Mouse (Mus musculus) liver, embryonic 15.5 days (tissue): ENCODE measurements around the gene Lck. TPM values are rescaled to one million over a fixed set of nuclear protein-coding genes. Genes with fewer than 3 reads are reported as not detected.

Source experiments
- ATAC-seq: fragments of 200-750 bp; cut with Nextera tagmentation; 2 replicates; pipeline ENCODE4 v1.8.0; 2017; ENCODE audit warnings: moderate number of reproducible peaks, mild to moderate bottlenecking, moderate library complexity; ENCODE audit not compliant: insufficient read depth
- H3K27ac ChIP-seq: fragments of 300-500 bp; sonication (generic); replicated peaks from 2 replicates; pipeline ENCODE4 v1.5.1; 2015; ENCODE audit warnings: mild to moderate bottlenecking, inconsistent platforms
- H3K27me3 ChIP-seq: fragments of 300-500 bp; sonication (generic); 2 replicates; pipeline ENCODE4 v1.6.1; 2015; ENCODE audit warnings: mild to moderate bottlenecking, inconsistent platforms
- H3K36me3 ChIP-seq: fragments of 300-500 bp; sonication (generic); replicated peaks from 2 replicates; pipeline ENCODE4 v1.6.1; 2015; ENCODE audit warnings: moderate library complexity, mild to moderate bottlenecking, inconsistent platforms
- H3K4me1 ChIP-seq: fragments of 300-500 bp; sonication (generic); replicated peaks from 2 replicates; pipeline ENCODE4 v1.6.1; 2015; ENCODE audit warnings: inconsistent platforms
- H3K4me2 ChIP-seq: fragments of 300-500 bp; sonication (generic); 2 replicates; pipeline ENCODE4 v1.6.1; 2015; ENCODE audit warnings: moderate library complexity, mild to moderate bottlenecking, inconsistent platforms
- H3K4me3 ChIP-seq: fragments of 300-500 bp; sonication (generic); replicated peaks from 2 replicates; pipeline ENCODE4 v1.5.1; 2015; ENCODE audit warnings: mild to moderate bottlenecking, inconsistent platforms
- H3K9ac ChIP-seq: fragments of 300-500 bp; sonication (generic); 2 replicates; pipeline ENCODE4 v1.6.1; 2015; ENCODE audit warnings: moderate library complexity, mild to moderate bottlenecking, inconsistent platforms
- H3K9me3 ChIP-seq: fragments of 300-500 bp; sonication (generic); replicated peaks from 2 replicates; pipeline ENCODE4 v1.6.1; 2016; ENCODE audit warnings: inconsistent platforms
- WGBS: fragments of 180-500 bp; shearing (Covaris S2); methylation state at CpG from one replicate; pipeline ENCODE4 v1.1.7; 2015; ENCODE audit warnings: mixed read lengths; ENCODE audit not compliant: insufficient replicate concordance; 5-methylcytosine and 5-hydroxymethylcytosine counted together
- polyA plus RNA-seq: library from polyadenylated mRNA; unstranded; fragments of >200 nt; fragmentation: Nextera tagmentation; extraction: Ambion mirVana; gene quantifications from 2 replicates; pipeline ENCODE4 v1.2.1, GENCODE M21; 2015

The Lck gene
- polyA plus RNA-seq, 1 experiment from 2014 or later: 3.3 TPM

DNA sequence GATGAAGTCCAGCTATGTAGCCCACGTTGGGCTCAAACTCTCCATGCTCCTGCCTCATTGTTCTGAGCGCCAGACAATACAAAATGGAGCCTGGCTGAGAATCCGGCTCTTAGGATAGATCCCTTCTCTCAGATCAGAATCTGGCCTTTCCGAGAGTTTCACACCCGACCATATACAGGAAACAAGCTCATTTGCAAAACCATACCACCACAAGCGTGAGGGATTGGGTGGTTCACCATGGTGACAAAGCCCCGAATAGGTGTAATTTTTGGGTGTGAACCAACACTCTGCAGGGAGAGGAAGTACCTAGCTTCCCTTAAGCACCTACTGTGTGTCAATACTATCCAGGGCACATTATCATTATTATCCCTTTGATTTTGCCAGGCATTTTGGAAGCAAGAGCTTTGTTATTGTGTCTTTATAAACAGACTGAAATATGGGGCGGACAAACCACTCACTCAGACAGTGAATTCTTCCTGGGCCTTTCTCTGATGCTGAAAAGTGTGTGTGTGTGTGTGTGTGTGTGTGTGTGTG is 1.8 kb downstream of the Lck start:
- WGBS: 65% methylated on average over 8 of the region's 8 CpGs
- H3K9ac ChIP-seq: no peak overlapping the region
- H3K9me3 ChIP-seq: no peaks in the 10 kb centered on the region
- H3K4me2 ChIP-seq: no peak overlapping the region
- no peak overlapping the region for H3K27ac ChIP-seq
- peaks cover 4% of the 10 kb centered on the region for H3K4me1 ChIP-seq
- H3K27me3 ChIP-seq: peaks cover 23% of the 10 kb centered on the region
- H3K36me3 ChIP-seq: no peaks in the 10 kb centered on the region
- no peak overlapping the region for H3K4me3 ChIP-seq
- ATAC-seq: no peak

DNA sequence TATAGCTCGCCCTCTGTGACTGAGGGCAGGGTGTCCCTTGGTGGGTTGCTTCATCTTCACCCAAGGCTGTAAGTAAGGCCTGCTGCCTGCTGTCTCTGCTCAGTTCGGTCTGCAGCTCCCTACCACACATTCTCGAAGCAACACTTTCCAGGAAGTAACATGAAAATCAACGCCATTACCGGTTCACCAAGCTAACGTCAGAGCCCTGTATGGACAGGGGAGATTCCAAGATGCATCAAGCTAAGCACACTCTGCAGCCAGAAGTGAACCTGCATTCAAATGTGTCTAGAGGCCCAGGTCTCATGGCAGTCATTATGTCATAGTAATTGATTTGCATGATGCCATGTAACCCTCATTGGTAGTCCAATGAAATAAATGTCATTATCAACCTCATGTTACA is 3.4 kb downstream of the Lck start:
- Histone ChIP-seq H3K27me3 (peaks cover 17% of the 10 kb centered on the region), H3K27ac (no peak overlapping the region), H3K4me2 (no peak overlapping the region), H3K9me3 (no peaks in the 10 kb centered on the region), H3K9ac (no peak overlapping the region), H3K4me3 (no peak overlapping the region), H3K4me1 (peaks cover 1% of the 10 kb centered on the region), H3K36me3 (no peaks in the 10 kb centered on the region)
- no peak for ATAC-seq
- WGBS: 65% methylated on average over 6 of the region's 6 CpGs

DNA sequence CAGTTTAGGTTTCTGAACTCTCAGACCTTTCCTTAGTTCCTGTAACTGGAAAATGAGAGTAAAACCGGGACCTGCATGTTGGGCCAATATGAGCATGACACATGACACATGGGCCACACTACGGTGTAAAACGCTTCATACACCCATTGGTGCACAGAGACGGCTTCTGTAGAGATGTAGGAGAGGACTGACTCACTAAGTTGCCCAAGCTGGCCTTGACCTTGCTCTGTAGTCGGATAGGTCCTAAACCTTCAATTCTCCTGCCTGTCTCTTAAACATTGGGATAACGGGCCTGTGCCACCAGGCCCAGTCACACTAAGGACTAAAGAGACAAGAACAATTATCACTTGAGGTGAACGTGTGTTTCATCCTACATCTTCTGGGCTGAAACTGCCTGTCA is 5.1 kb downstream of the Lck start:
- Histone ChIP-seq H3K4me3 (no peak overlapping the region), H3K9me3 (no peaks in the 10 kb centered on the region), H3K4me2 (no peak overlapping the region), H3K4me1 (peaks cover 8% of the 10 kb centered on the region; the same call in 1 of the 2 replicates), H3K36me3 (no peaks in the 10 kb centered on the region), H3K27ac (no peak overlapping the region), H3K9ac (no peak overlapping the region), H3K27me3 (peaks cover 7% of the 10 kb centered on the region)
- no peak for ATAC-seq
- 71% methylated on average over 7 of the region's 7 CpGs for WGBS

DNA sequence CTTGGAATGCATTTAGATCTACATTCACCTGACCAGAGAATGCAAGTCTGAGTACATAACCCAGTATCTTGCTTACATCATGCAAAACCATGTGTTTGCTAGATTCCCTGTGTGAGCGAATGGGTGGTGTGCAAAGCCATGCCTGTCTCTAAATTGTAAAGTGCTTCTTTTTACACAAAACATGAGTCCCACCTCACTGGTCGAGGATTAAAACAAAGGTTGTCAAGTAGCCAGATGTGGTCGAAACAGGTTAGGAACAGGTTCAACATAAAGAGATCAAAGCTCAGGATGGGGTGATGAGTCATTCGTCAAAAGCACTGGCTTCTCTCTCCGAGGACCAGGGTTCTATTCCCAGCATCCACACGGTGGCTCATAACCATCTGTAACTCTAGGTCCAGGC is 8.3 kb downstream of the Lck start:
- Histone ChIP-seq H3K27ac (no peak overlapping the region), H3K4me2 (no peak overlapping the region), H3K9me3 (no peaks in the 10 kb centered on the region), H3K27me3 (0 out of 2 replicates have a peak, but pooled peaks cover 6% of the 10 kb centered on the region), H3K36me3 (no peaks in the 10 kb centered on the region), H3K9ac (no peak overlapping the region), H3K4me1 (peaks cover 20% of the 10 kb centered on the region), H3K4me3 (no peak overlapping the region)
- 73% methylated on average over 6 of the region's 6 CpGs for WGBS
- ATAC-seq: no peak

DNA sequence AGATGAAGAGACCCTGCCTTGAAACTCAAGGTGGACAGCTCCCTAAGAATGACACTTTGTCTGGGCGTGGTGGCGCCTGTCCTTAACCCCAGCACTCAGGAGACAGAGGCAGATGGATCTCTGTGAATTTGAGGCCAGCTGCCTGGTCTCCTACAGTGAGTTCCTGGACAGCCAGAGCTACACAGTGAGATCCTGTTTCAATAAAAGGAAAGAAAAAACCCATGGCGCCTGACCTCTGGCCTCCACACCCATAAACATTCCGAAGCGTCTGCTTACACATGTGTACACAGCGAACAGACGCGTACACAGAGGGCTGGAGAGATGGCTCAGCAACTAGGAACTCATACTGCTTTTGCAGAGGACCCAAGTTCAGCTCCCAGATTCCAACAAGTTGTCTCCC is 9.7 kb downstream of the Lck start:
- 71% methylated on average over 8 of the region's 8 CpGs for WGBS
- no peaks in the 10 kb centered on the region for H3K9me3 ChIP-seq
- ATAC-seq: no peak

DNA sequence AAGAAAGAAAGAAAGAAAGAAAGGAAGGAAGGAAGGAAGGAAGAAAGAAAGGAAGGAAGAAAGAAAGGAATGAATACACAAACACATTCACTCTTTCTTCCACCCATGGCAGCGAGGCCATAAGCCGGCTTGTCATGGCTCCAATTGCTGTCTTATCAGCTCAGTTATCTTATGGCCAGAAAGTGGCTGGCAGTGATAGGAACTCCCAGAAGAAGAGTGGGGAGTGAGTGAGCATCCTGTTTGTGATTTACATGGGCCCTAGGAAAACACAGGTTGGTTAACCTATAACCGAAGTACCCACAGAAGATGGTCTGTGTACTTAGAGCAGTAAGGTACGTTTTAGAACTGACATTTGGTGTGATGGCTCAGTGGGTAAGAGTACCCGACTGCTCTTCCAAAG is 12.3 kb downstream of the Lck start:
- 50% methylated on average over 5 of the region's 5 CpGs for WGBS
- H3K4me2 ChIP-seq: no peak overlapping the region
- no peaks in the 10 kb centered on the region for H3K9me3 ChIP-seq
- ATAC-seq: no peak
- peaks cover 8% of the 10 kb centered on the region for H3K27me3 ChIP-seq
- no peak overlapping the region for H3K4me3 ChIP-seq
- no peak overlapping the region for H3K9ac ChIP-seq
- peaks cover 43% of the 10 kb centered on the region for H3K4me1 ChIP-seq
- H3K27ac ChIP-seq: no peak overlapping the region
- no peaks in the 10 kb centered on the region for H3K36me3 ChIP-seq

More for the DNA sequence above, 9.7 kb downstream of the Lck start:
- H3K4me3 ChIP-seq: no peak overlapping the region
- H3K9ac ChIP-seq: no peak overlapping the region
- H3K4me1 ChIP-seq: peaks cover 20% of the 10 kb centered on the region
- no peak overlapping the region for H3K4me2 ChIP-seq
- no peak overlapping the region for H3K27ac ChIP-seq
- H3K36me3 ChIP-seq: no peaks in the 10 kb centered on the region
- peaks cover 6% of the 10 kb centered on the region; the same call in 1 of the 2 replicates for H3K27me3 ChIP-seq

DNA sequence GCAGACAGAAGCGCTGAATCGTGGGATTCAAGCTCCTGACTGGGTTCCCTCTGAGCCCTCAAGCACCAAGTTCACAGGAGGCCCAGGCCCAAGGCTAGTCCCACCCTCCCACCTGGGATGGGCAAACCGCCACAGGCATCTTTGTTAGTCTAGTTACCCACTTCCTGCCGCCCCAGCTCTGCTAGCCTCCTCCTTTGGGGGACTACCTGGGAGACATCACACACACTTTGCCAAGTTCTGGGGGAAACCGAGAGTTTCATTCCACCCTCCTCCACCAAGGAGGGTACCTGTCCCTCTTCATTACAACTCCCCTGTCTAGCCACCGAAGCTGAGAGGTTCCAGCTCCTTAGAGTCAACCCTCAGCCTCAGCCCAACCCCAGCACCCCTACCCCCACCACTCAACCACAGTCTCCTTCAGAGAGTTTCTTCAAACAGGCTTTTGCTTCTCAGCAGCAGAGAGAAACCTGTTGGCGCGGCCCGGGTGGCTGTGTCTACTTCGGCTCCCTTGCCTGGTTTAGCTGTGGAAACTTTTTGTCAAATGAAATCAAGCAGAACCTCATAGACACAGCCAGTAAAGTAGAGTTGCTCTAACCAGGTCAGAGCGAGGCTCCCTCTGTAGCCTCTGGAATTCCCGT is 15.0 kb downstream of the Lck start:
- peaks cover 29% of the 10 kb centered on the region for H3K27me3 ChIP-seq
- H3K4me2 ChIP-seq: peak overlapping the region; percentile 86; the same call in 1 of the 2 replicates
- no peaks in the 10 kb centered on the region for H3K36me3 ChIP-seq
- H3K9ac ChIP-seq: no peak overlapping the region
- no peaks in the 10 kb centered on the region for H3K9me3 ChIP-seq
- no peak overlapping the region for H3K4me3 ChIP-seq
- no peak for ATAC-seq
- WGBS: 73% methylated on average over 12 of the region's 12 CpGs
- H3K4me1 ChIP-seq: peaks cover 48% of the 10 kb centered on the region
- peak overlapping the region; percentile 82 for H3K27ac ChIP-seq

DNA sequence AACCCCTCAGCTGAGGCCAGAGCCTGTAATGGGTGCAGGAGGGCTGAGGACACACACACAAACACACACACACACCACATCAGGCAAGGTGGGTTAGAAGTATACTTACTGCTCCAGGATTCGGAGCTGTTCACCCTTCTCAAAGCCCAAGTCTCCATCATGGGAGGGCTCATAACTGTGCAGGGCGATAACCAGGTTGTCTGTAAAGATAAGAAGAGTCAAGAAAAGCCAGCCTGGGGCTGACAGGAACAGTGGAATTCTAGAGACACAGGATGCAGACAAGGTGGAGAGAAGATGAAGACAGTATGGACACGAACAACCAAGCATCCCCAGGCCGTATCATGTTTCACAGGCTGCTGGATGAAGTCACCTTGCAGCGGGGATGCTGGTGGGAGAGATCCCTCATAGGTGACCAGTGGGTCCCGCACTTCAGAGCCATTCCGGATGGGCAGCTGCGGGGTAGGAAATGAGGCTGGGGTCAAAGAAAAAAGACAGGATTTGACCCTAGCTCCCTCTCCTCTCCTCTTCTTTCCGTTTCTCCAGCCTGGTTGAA is 16.1 kb downstream of the Lck start:
- H3K27me3 ChIP-seq: peaks cover 39% of the 10 kb centered on the region
- peak overlapping the region; percentile 64 for H3K4me3 ChIP-seq
- ATAC-seq: peak; percentile 85
- H3K4me2 ChIP-seq: peak overlapping the region; percentile 86
- no peaks in the 10 kb centered on the region for H3K36me3 ChIP-seq
- peaks cover 45% of the 10 kb centered on the region for H3K4me1 ChIP-seq
- 62% methylated on average over 9 of the region's 9 CpGs for WGBS
- H3K9ac ChIP-seq: peak overlapping the region; percentile 61
- H3K27ac ChIP-seq: peak overlapping the region; percentile 82
- no peaks in the 10 kb centered on the region for H3K9me3 ChIP-seq

DNA sequence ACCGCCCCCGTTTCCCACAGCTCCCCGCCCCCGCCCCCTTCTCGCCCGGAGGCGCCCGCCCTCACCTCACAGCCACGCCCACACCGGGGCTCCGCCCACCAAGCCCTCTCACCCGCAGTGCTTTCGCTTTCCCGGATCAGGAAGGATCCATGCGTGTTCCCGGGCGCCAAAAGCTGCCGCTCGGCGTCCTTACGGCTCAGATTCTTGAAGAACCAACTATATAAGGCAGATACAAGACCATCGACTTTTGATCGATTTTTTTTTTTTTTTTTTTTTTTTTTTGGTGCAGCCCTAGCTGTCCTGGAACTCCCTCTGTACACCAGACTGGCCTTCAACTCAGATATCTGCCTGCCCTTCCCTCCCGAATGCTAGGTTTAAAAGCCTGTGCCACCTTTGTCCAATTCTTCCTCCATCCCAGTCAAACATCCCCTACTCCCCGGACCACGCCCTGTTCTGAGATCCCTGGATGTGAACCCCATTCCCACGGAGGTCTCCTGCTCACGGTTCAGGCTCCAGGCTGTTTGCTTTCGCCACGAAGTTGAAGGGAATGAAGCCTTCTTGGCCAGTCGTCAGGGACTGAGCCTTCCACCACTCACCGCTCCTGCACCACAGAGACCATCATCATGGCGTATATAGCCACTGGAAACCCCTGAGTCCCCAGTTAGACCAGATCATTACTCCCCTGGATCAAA is 16.8 kb downstream of the Lck start:
- no peaks in the 10 kb centered on the region for H3K9me3 ChIP-seq
- peak overlapping the region; percentile 64 for H3K4me3 ChIP-seq
- H3K27me3 ChIP-seq: peaks cover 36% of the 10 kb centered on the region
- WGBS: 5% methylated on average over 33 of the region's 33 CpGs
- H3K27ac ChIP-seq: peak overlapping the region; percentile 82
- no peaks in the 10 kb centered on the region for H3K36me3 ChIP-seq
- H3K4me1 ChIP-seq: peaks cover 39% of the 10 kb centered on the region
- peak overlapping the region; percentile 61 for H3K9ac ChIP-seq
- H3K4me2 ChIP-seq: peak overlapping the region; percentile 86
- ATAC-seq: peak; percentile 65

DNA sequence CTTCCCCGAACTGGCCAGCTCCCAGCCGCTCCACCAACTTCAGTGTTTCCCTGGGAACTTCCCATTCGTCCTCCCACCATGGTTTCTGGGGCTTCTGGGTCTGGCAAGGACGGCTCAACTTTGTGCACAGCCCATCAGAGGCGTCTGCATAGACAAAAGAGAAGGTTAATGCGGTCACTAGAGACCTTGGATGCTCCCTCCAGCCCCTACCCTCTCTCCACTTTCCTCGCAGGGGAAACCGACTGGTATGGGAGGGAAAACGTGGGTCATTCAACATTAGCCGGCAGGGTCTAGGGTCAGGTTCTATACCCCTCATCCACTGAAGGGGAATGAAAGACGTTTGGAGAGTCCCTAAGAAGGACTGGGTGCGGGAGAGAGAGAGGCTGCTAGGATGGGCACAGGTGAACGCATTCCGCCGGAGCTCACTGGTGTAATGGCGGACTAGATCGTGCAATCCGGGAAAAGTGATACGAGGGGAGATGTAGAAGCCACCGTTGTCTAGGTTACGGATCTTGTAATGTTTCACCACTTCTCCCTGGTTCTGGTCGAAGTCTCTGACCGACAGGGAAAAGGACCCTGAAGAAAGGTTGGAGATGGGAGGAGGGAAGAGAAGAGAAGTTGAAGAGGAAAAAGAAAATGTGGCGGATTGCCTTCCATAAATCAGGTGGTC is 17.4 kb downstream of the Lck start:
- no peaks in the 10 kb centered on the region for H3K9me3 ChIP-seq
- H3K4me2 ChIP-seq: peak overlapping the region; percentile 86
- peak overlapping the region; percentile 64 for H3K4me3 ChIP-seq
- H3K9ac ChIP-seq: peak overlapping the region; percentile 25
- H3K36me3 ChIP-seq: no peaks in the 10 kb centered on the region
- peaks cover 36% of the 10 kb centered on the region for H3K27me3 ChIP-seq
- WGBS: 1% methylated on average over 24 of the region's 24 CpGs
- H3K27ac ChIP-seq: no peak overlapping the region
- peaks cover 35% of the 10 kb centered on the region for H3K4me1 ChIP-seq
- no peak for ATAC-seq

DNA sequence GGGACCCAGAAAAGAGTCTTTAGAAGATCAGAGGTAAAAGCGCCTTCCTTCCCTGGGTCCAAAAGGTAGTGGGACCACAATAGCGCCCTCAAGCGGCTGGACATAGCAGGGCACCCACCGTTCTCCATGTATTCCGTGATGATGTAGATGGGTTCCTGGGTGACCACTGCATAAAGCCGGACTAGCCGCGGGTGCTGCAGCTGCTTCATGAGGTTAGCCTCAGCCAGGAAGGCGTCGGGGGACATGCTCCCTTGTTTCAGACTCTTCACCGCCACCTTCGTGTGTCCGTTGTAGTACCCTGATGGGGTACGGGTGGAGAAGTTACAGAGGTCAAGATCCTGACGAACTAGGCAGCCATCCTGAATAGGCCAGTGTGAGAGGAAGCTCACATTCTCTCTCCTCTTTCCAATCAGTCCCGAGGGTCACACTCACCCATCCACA is 18.0 kb downstream of the Lck start:
- Histone ChIP-seq H3K9ac (peak overlapping the region; percentile 25; the same call in 1 of the 2 replicates), H3K27me3 (peaks cover 35% of the 10 kb centered on the region), H3K4me2 (peak overlapping the region; percentile 86), H3K36me3 (no peaks in the 10 kb centered on the region), H3K9me3 (no peaks in the 10 kb centered on the region), H3K4me1 (peaks cover 35% of the 10 kb centered on the region), H3K4me3 (peak overlapping the region; percentile 64), H3K27ac (no peak overlapping the region)
- WGBS: 3% methylated on average over 16 of the region's 16 CpGs
- ATAC-seq: no peak
